In genomic region chr2:58952101-58952500, GRCm38 (mm10) we compare ENCODE assay signal across 12 mouse cellular contexts.
"Had no signal": no experiment of that assay in that cellular context is flagged by ENCODE, and none has a peak within 500 bp of the region (broad histone marks: within the 10 kb centered on the region; RNA-seq: fewer than 3 reads in every experiment).

No protein-coding gene starts in this region.

- DNase-seq: retina, postnatal 1 day; right cerebral cortex, adult 18-20 months; right cerebral cortex, postnatal 14 days; right cerebral cortex, postnatal 25 days; right cerebral cortex, postnatal 4 days; spleen, adult 18-20 months; thymus, adult 18-20 months; thymus, adult 2 months; thymus, postnatal 14 days; thymus, postnatal 25 days; thymus, postnatal 36 days; thymus, postnatal 4 days had no signal
